Mouse (Mus musculus): Measurements from ENCODE around the gene Cdc42se2. TPM values are rescaled to one million over a fixed set of nuclear protein-coding genes. Genes with fewer than 3 reads are reported as not detected.

The Cdc42se2 gene
- total RNA-seq, 2 experiments from 2014 or later, result 34.8 to 39.1 TPM

Other genes starting within 250 kb of the Cdc42se2 start
- 10 to 100 TPM; 12.5 to 12.7 TPM for gene Lyrm7, start 73.2 kb upstream of the Cdc42se2 start, total RNA-seq (2021)
- 100 to 1,000 TPM; 353 to 385 TPM for gene Hint1, start 78.7 kb upstream of the Cdc42se2 start, total RNA-seq (2021)
- 100 to 1,000 TPM in 1 of 2 experiments, 10 to 100 TPM in 1; 33.8 to 163 TPM for gene Gpx3, start 114.8 kb upstream of the Cdc42se2 start, total RNA-seq (2021)
- 10 to 100 TPM; 73.4 to 75.0 TPM for gene Tnip1, start 175.2 kb upstream of the Cdc42se2 start, total RNA-seq (2021)
- gene Anxa6, start 245.8 kb upstream of the Cdc42se2 start, total RNA-seq (2021), result 100 to 1,000 TPM; 169 to 172 TPM